Mouse (Mus musculus) lung, adult 2 months (tissue): ENCODE data around the gene Mptx2.

Source experiments
- CTCF ChIP-seq: fragments of 200-500 bp; IDR thresholded peaks from 2 replicates; pipeline ENCODE4 v1.5.1; 2011; ENCODE audit warnings: mild to moderate bottlenecking, low read length, control low read depth; ENCODE audit not compliant: insufficient read depth
- POLR2A ChIP-seq: fragments of 200-500 bp; IDR thresholded peaks from 2 replicates; pipeline ENCODE4 v1.6.1; 2011; ENCODE audit warnings: low read depth, mild to moderate bottlenecking, control low read depth, low read length, borderline replicate concordance; ENCODE audit errors: extremely low read depth

GRCm38 (mm10) chr1:173277677-173278076 is at the start of gene Mptx2:
- no peak for TF ChIP-seq CTCF
- TF ChIP-seq POLR2A, result no peak
